Mouse (Mus musculus) intestine, postnatal 0 days (tissue): ENCODE measurements around the gene Cenpb. TPM values are rescaled to one million over a fixed set of nuclear protein-coding genes. Genes with fewer than 3 reads are reported as not detected.

Experiments
- ATAC-seq: fragments of 200-750 bp; cut with Nextera tagmentation; 2 replicates; pipeline ENCODE4 v1.8.0; 2017; ENCODE audit warnings: mild to moderate bottlenecking, moderate TSS enrichment, moderate library complexity
- H3K27ac ChIP-seq: fragments of 300-500 bp; sonication (generic); 2 replicates; pipeline ENCODE4 v1.5.1; 2014; ENCODE audit warnings: mild to moderate bottlenecking, low read depth, low read length, moderate library complexity
- H3K27me3 ChIP-seq: fragments of 300-500 bp; sonication (generic); replicated peaks from 2 replicates; pipeline ENCODE4 v1.6.1; 2014; ENCODE audit warnings: low read length, mixed read lengths; ENCODE audit not compliant: control insufficient read depth, insufficient read depth
- H3K36me3 ChIP-seq: fragments of 300-500 bp; sonication (generic); 2 replicates; pipeline ENCODE4 v1.6.1; 2014; ENCODE audit warnings: mild to moderate bottlenecking, moderate library complexity; ENCODE audit not compliant: control insufficient read depth, insufficient read depth
- H3K4me1 ChIP-seq: fragments of 300-500 bp; sonication (generic); replicated peaks from 2 replicates; pipeline ENCODE4 v1.6.1; 2014; ENCODE audit warnings: antibody characterized with exemption, low read length, mixed read lengths; ENCODE audit not compliant: control insufficient read depth, insufficient read depth
- H3K4me2 ChIP-seq: fragments of 300-500 bp; sonication (generic); replicated peaks from 2 replicates; pipeline ENCODE4 v1.6.1; 2014; ENCODE audit warnings: low read depth, mild to moderate bottlenecking, moderate library complexity
- H3K4me3 ChIP-seq: fragments of 300-500 bp; sonication (generic); 2 replicates; pipeline ENCODE4 v1.5.1; 2014; ENCODE audit warnings: low read depth, low read length
- H3K9ac ChIP-seq: fragments of 300-500 bp; sonication (generic); 2 replicates; pipeline ENCODE4 v1.6.1; 2014; ENCODE audit warnings: mild to moderate bottlenecking, low read depth, low read length
- H3K9me3 ChIP-seq: fragments of 300-500 bp; sonication (generic); 2 replicates; pipeline ENCODE4 v1.6.1; 2016; ENCODE audit warnings: mixed run types; ENCODE audit not compliant: control insufficient read depth
- CTCF ChIP-seq: sonication (generic); IDR thresholded peaks from 2 replicates; pipeline ENCODE4 v1.5.1; 2016; ENCODE audit warnings: low read depth, mild to moderate bottlenecking, control low read depth, antibody characterized with exemption, moderate library complexity
- WGBS: fragments of 180-500 bp; shearing (Covaris S2); extraction: QIAGEN DNeasy Blood & Tissue Kit; methylation state at CpG from one replicate; pipeline ENCODE4 v1.1.7; 2014; 5-methylcytosine and 5-hydroxymethylcytosine counted together
- polyA plus RNA-seq: library from polyadenylated mRNA; unstranded; fragments of >200 nt; fragmentation: Nextera tagmentation; extraction: Ambion mirVana; gene quantifications from 2 replicates; pipeline ENCODE4 v1.2.1, GENCODE M21; 2015

Cenpb gene
- polyA plus RNA-seq, 1 experiment from 2014 or later: 15.9 TPM

DNA sequence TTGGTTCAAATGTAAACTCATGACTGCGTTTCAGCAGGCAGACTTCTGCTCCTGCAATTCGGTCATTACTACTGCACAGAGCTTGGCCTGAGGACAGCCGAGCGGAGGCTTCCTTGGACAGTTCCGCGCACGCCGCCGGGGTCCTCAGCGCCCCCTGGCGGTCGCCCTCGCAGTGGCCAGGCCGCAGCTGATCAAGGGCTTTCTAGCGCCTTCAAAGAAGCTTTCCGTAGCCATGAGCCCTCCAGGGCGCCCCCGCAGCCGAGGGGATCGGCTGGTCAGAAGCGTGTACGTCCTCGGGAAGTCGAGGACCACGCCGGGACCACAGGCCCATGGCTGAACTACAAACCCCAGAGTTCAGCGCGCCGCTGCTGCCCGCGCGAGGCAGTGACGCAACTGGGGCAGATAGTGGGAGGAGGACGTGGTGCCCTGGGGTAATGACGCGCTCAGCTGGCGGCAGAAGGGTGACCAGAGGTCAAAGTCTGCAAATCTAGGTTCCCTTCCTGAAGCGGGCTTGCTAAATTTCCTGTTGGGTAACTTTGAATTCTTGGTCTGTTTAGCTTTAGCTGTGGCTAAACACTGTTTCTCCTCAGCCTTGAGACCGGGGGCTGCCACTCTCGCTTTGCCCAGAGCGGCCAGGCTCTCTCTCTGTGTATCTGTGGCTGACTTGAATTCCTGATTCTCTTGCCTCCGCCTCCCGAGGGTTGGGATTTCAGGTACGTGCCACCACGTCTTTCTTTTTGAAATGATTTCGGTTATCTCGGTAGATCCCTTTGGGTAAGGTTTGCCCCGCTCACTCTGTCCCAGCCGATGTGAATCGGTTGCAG lies 30.3 kb upstream of the Cenpb start:
- peak overlapping the region; percentile 66 for H3K4me3 ChIP-seq
- no peaks in the 10 kb centered on the region for H3K9me3 ChIP-seq
- TF ChIP-seq CTCF: peak; percentile 99
- H3K4me1 ChIP-seq: peaks cover 13% of the 10 kb centered on the region; the same call in 1 of the 2 replicates
- peaks cover 6% of the 10 kb centered on the region; the same call in 1 of the 2 replicates for H3K36me3 ChIP-seq
- H3K27ac ChIP-seq: peak overlapping the region; percentile 96
- H3K4me2 ChIP-seq: peak overlapping the region; percentile 78
- WGBS: 2% methylated on average over 50 of the region's 50 CpGs
- peak overlapping the region; percentile 79 for H3K9ac ChIP-seq
- peak; percentile 98 for ATAC-seq
- H3K27me3 ChIP-seq: no peaks in the 10 kb centered on the region

DNA sequence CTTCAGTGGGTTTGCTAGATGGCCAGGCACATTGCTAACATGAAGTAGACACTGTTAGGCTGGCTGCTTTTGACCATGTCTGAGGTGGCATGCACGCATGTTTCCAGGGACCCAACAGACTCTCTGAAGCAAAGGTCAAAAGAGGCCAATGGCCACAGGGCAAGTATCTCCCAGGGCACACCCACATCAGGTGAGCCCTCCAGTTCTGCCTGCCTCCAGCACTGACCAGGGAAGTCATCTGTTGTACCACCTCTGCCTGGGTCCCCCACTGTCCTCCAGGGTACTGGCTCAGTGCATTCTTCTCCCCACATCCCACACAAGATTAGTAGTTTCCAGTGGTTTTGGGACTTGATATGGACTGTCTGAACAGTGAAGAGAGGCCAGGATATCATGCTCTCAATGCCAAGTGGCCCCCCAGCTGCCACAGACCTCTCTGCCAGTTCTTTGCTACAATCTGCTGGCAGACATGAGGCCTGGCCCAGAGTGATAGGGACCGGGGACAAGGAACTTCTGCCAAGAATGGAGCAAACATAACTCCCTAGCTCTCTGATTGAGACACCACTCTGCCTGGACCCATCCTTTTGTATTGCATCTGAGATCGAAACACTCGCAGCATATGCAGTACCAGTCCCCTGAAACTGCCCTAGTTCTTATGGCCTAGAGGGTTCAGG lies 29.4 kb upstream of the Cenpb start:
- 69% methylated on average over 4 of the region's 4 CpGs for WGBS

DNA sequence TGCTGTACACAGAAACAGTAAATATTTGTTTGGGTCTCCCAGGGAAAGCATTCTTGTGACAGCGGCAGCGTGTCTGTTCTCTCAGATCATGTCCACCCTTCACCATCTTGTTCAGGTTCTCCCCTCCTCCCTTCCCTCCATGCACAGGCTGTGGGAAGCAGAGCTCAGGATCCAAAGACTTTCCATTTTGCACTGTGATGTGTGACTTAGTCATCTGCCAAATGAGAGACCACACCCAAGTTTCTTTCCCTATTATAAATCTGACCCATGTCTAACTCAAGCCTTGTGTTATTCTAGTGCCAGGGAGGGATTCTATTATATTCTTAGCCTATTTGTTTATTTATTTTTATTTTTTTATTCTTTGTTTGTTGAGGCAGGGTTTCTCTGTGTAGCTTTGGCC lies 28.5 kb upstream of the Cenpb start:
- no peaks in the 10 kb centered on the region for H3K9me3 ChIP-seq
- H3K36me3 ChIP-seq: peaks cover 6% of the 10 kb centered on the region; the same call in 1 of the 2 replicates
- H3K27ac ChIP-seq: no peak overlapping the region
- no peaks in the 10 kb centered on the region for H3K27me3 ChIP-seq
- no peak overlapping the region for H3K4me3 ChIP-seq
- H3K4me2 ChIP-seq: no peak overlapping the region
- H3K4me1 ChIP-seq: peaks cover 21% of the 10 kb centered on the region
- no peak for ATAC-seq
- 81% methylated on average over 2 of the region's 2 CpGs for WGBS
- TF ChIP-seq CTCF: no peak
- H3K9ac ChIP-seq: no peak overlapping the region

More for the DNA sequence above, 29.4 kb upstream of the Cenpb start:
- Histone ChIP-seq H3K4me1 (peaks cover 21% of the 10 kb centered on the region), H3K27me3 (no peaks in the 10 kb centered on the region), H3K4me2 (peak overlapping the region; percentile 78), H3K36me3 (peaks cover 6% of the 10 kb centered on the region; the same call in 1 of the 2 replicates), H3K27ac (peak overlapping the region; percentile 96), H3K9me3 (no peaks in the 10 kb centered on the region), H3K9ac (peak overlapping the region; percentile 79; the same call in 1 of the 2 replicates), H3K4me3 (no peak overlapping the region)
- TF ChIP-seq CTCF: no peak
- no peak for ATAC-seq

DNA sequence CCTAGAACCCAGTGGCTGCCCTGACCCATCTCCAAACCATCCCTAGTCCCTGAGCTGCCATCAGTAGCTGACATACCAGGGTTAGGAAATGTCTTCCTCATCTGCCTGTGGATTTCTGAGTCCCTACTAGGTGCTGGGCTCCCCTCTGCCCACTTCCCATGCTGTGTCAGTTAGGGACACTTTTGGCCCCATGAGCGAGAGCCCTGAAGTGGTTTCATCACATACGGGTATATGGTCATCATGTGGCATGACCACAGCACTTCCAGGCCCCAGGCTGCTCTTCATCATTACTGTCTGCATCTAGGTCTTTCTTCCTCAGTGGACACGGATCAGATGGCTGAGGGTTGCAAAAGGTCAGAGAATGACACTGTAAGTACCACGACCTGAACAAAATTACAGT lies 26.9 kb upstream of the Cenpb start, which contains the start of gene Ap5s1:
TSS of gene Ap5s1 (plus strand) at position 301 of the 400 bp plus-strand sequence.
- Histone ChIP-seq H3K27me3 (no peaks in the 10 kb centered on the region), H3K9ac (no peak within 1 kb of the TSS), H3K4me1 (peaks cover 17% of the 10 kb centered on the region), H3K4me3 (no peak within 1 kb of the TSS), H3K9me3 (no peaks in the 10 kb centered on the region), H3K27ac (no peak within 1 kb of the TSS), H3K4me2 (no peak within 1 kb of the TSS), H3K36me3 (no peaks in the 10 kb centered on the region)
- ATAC-seq: no peak
- no peak for TF ChIP-seq CTCF
- WGBS: 83% methylated on average over 4 of the region's 4 CpGs

DNA sequence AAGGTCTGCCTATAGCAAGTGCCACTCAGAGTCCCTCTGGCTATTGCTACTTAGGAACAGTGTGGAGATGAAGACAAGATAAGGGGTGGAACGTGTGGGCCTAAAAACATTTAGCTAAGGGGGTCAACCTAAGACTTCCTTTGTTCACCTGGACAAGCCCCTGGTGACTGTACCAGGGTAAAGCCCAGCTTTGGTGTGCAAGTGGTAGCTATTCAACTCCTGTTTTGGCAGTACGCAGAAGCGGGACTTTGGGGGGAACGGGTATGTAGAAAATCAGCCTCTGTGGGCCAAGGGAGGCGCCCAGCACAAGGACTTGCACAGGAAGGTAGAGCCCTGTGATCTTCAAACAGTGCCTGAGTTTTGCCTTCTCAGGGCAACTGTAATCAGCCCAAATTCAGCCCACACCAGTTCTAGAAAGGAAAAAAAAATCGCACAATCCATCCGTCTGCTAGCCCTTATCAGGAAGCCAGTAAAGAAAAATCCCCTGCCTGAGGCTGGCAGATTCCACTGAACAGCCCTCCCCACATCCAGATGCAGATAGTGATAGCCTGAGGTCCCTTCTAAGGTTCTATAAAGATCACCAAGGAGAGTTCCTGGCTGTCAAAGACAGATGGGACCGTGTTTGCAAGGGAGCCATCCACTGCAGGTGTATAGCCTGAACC lies 25.8 kb upstream of the Cenpb start:
- TF ChIP-seq CTCF: no peak
- Histone ChIP-seq H3K4me2 (no peak overlapping the region), H3K9ac (no peak overlapping the region), H3K4me3 (no peak overlapping the region), H3K36me3 (no peaks in the 10 kb centered on the region), H3K27ac (no peak overlapping the region), H3K4me1 (peaks cover 13% of the 10 kb centered on the region), H3K27me3 (no peaks in the 10 kb centered on the region), H3K9me3 (no peaks in the 10 kb centered on the region)
- WGBS: 72% methylated on average over 8 of the region's 8 CpGs
- no peak for ATAC-seq
